22 mouse cellular contexts compared by ENCODE assay signal in the genomic region with DNA sequence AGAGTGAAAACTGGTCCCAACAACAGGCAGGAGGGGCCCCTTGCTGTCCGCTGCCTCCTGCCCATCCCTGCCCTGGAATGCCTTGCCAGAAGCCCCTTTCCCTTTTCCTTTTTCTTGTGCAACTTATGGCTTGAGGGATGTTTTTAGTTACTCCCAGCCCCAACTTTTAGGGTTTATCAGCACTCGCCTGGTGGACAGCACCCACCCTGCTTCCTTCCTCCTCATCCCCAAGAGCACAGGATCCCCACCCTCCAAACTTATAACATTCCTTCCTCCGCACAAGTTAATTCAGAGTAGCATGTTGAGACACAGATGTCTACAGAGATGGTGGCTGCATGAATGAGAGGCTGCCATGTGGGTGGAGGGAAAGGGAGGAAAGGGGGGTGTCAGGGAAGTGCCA.
"Had no signal": no experiment of that assay in that cellular context is flagged by ENCODE, and none has a peak within 500 bp of the region (broad histone marks: within the 10 kb centered on the region; RNA-seq: fewer than 3 reads in every experiment).

No protein-coding gene starts in this region.

- H3K27me3 ChIP-seq: limb, embryonic 12.5 days; liver, embryonic 12.5 days; liver, embryonic 15.5 days; megakaryocyte, embryonic 14.5 days; neural tube, embryonic 12.5 days; neural tube, embryonic 15.5 days had no signal

- H3K36me3 ChIP-seq: limb, embryonic 12.5 days; neural tube, embryonic 12.5 days; neural tube, embryonic 15.5 days had no signal

- H3K9me3 ChIP-seq: limb, embryonic 12.5 days; liver, embryonic 12.5 days; liver, embryonic 15.5 days; megakaryocyte, embryonic 14.5 days; neural tube, embryonic 12.5 days; neural tube, embryonic 15.5 days had no signal

- H3K4me2 ChIP-seq: limb, embryonic 12.5 days; liver, embryonic 12.5 days; liver, embryonic 15.5 days; midbrain, embryonic 11.5 days; neural tube, embryonic 12.5 days; neural tube, embryonic 15.5 days had no signal

- DNase-seq: kidney, adult 11 months; kidney, adult 8-10 months; kidney, postnatal 14 days; layer of hippocampus, adult 9-11 months; layer of hippocampus, postnatal 36 days; liver; lung, adult 18-20 months; midbrain, embryonic 14.5 days; right cerebral cortex, adult 18-20 months; right cerebral cortex, postnatal 14 days; right cerebral cortex, postnatal 4 days; thymus, postnatal 36 days had no signal

- H3K4me3 ChIP-seq: left cerebral cortex, adult 2 months; limb, embryonic 12.5 days; liver, embryonic 12.5 days; liver, embryonic 15.5 days; megakaryocyte, embryonic 14.5 days; neural tube, embryonic 12.5 days; neural tube, embryonic 15.5 days had no signal

- H3K9ac ChIP-seq: limb, embryonic 12.5 days; liver, embryonic 12.5 days; liver, embryonic 15.5 days; neural tube, embryonic 12.5 days; neural tube, embryonic 15.5 days had no signal

- ATAC-seq: liver, embryonic 12.5 days had no signal

- H3K27ac ChIP-seq: left cerebral cortex, adult 2 months; limb, embryonic 12.5 days; liver, embryonic 12.5 days; liver, embryonic 15.5 days; macrophage; neural tube, embryonic 12.5 days; neural tube, embryonic 15.5 days; stomach, postnatal 0 days had no signal
